Comparison of ENCODE assay signal across 8 mouse cellular contexts in the genomic region with DNA sequence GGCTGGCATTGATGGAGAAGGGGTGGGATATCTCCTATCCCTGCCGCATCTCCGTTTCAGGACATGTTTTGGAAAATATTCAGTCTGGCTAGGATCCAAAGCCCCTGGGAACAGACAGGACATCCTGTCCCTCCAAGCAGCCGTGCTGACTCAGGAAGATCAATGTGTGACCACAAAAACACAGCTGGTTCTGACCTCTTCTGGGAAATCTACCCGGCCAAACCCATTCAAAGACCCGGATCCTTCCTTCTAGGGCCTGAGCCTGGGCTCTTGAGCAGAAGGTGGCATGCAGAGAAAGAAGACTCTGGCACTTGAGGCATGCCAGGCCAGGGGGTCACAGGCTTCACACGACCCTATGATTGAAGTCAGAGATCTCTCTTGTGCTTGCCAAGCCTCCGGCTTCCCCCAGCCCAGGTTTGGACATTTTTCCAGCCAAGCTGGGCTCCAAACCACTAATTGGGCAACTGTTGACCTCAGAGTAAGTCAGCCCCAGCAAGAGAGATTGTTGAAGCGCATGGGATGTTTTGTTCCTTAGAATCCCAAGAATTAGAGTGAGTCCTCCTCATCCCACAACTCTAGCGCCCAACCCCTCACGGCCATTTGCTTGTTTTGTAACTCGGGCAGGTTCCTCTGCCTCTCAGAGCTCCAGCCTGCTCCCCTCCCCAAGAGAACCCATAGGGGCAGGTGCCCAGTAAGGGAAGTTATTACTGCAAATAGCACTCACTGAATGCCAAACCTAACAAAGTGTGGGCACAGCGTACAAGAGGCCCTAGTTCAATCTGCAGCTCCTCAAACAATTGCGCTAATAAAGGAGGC. TPM values are rescaled to one million over a fixed set of nuclear protein-coding genes. Genes with fewer than 3 reads are reported as not detected.
DNase-seq lines count a peak whose midpoint lies in the region; ATAC-seq and TF ChIP-seq lines count a peak whose summit lies in the region.

No protein-coding gene starts in this region.

- WGBS in hindbrain, embryonic 13.5 days = 75% methylated on average over 13 of the region's 13 CpGs
- 79% methylated on average over 13 of the region's 13 CpGs for WGBS in hindbrain, embryonic 12.5 days
- WGBS in liver, postnatal 0 days (ENCODE audit: insufficient replicate concordance) = 38% methylated on average over 13 of the region's 13 CpGs
- 81% methylated on average over 13 of the region's 13 CpGs for WGBS in forebrain, embryonic 15.5 days

- intact Hi-C loops in heart, postnatal 10 days (cut with DNase I) = loop anchor here (10.0 kb wide), 1 partner anchor 141 kb away; no protein-coding TSS in a partner anchor

- H3K4me1 ChIP-seq in hindbrain, embryonic 13.5 days (replicated peaks) = peaks cover 4% of the 10 kb centered on the region; the same call in 1 of the 2 replicates
- no peaks in the 10 kb centered on the region for H3K4me1 ChIP-seq in hindbrain, embryonic 12.5 days
- H3K4me1 ChIP-seq in brown adipose tissue, adult 24 weeks (ENCODE audit: control insufficient read depth, insufficient read depth, insufficient read length, low read length) = peaks cover 15% of the 10 kb centered on the region
- H3K4me1 ChIP-seq in liver, postnatal 0 days (ENCODE audit: insufficient read depth) = peaks cover 34% of the 10 kb centered on the region
- no peaks in the 10 kb centered on the region for H3K4me1 ChIP-seq in forebrain, embryonic 15.5 days

- H3K36me3 ChIP-seq in hindbrain, embryonic 13.5 days = no peaks in the 10 kb centered on the region
- no peaks in the 10 kb centered on the region for H3K36me3 ChIP-seq in hindbrain, embryonic 12.5 days
- no peaks in the 10 kb centered on the region for H3K36me3 ChIP-seq in liver, postnatal 0 days (replicated peaks; ENCODE audit: insufficient read depth, low read length)
- no peaks in the 10 kb centered on the region for H3K36me3 ChIP-seq in forebrain, embryonic 15.5 days

- H3K4me3 ChIP-seq in hindbrain, embryonic 13.5 days = no peak overlapping the region
- H3K4me3 ChIP-seq in hindbrain, embryonic 12.5 days = no peak overlapping the region
- no peak overlapping the region for H3K4me3 ChIP-seq in brown adipose tissue, adult 24 weeks (ENCODE audit: insufficient read depth, low read depth, low read length)
- no peak overlapping the region for H3K4me3 ChIP-seq in liver, postnatal 0 days (ENCODE audit: low read depth, low read length)
- H3K4me3 ChIP-seq in forebrain, embryonic 15.5 days = no peak overlapping the region

- no peak for TF ChIP-seq CTCF in liver, postnatal 0 days (IDR thresholded peaks at IDR 0.05; ENCODE audit: low read depth)

- TF ChIP-seq EP300 in liver, postnatal 0 days (IDR thresholded peaks at IDR 0.05; ENCODE audit: low read depth) = peak; percentile 98

- DNase-seq in heart, postnatal 10 days = peak; percentile 78 to 80
- DNase-seq in liver, postnatal 0 days = peak; percentile 78
- DNase-seq in thymus, adult 18-20 months = no peak
- no peak for DNase-seq in urinary bladder, adult 18-20 months (ENCODE audit: low spot score in 2 of 2)

- no peaks in the 10 kb centered on the region for H3K9me3 ChIP-seq in hindbrain, embryonic 13.5 days
- H3K9me3 ChIP-seq in hindbrain, embryonic 12.5 days (replicated peaks) = no peaks in the 10 kb centered on the region
- H3K9me3 ChIP-seq in liver, postnatal 0 days (ENCODE audit: low read length) = no peaks in the 10 kb centered on the region
- H3K9me3 ChIP-seq in forebrain, embryonic 15.5 days = no peaks in the 10 kb centered on the region

- H3K27ac ChIP-seq in hindbrain, embryonic 13.5 days = peak overlapping the region; percentile 18; the same call in 1 of the 2 replicates
- H3K27ac ChIP-seq in hindbrain, embryonic 12.5 days = no peak overlapping the region
- peak overlapping the region; percentile 99 for H3K27ac ChIP-seq in brown adipose tissue, adult 24 weeks (replicated peaks; ENCODE audit: low read depth, low read length)
- H3K27ac ChIP-seq in liver, postnatal 0 days (ENCODE audit: low read depth) = peak overlapping the region; percentile 95
- H3K27ac ChIP-seq in forebrain, embryonic 15.5 days (replicated peaks) = no peak overlapping the region

- H3K9ac ChIP-seq in hindbrain, embryonic 13.5 days = no peak overlapping the region
- no peak overlapping the region for H3K9ac ChIP-seq in hindbrain, embryonic 12.5 days
- H3K9ac ChIP-seq in liver, postnatal 0 days (replicated peaks) = peak overlapping the region; percentile 6; the same call in 1 of the 2 replicates
- no peak overlapping the region for H3K9ac ChIP-seq in forebrain, embryonic 15.5 days (replicated peaks)

- no peak for ATAC-seq in hindbrain, embryonic 13.5 days (ENCODE audit: low FRiP score)
- ATAC-seq in hindbrain, embryonic 12.5 days (ENCODE audit: low FRiP score) = no peak
- peak; percentile 82 for ATAC-seq in liver, postnatal 0 days
- ATAC-seq in forebrain, embryonic 15.5 days (replicated peaks) = no peak

- no peak overlapping the region for H3K4me2 ChIP-seq in hindbrain, embryonic 13.5 days
- no peak overlapping the region for H3K4me2 ChIP-seq in hindbrain, embryonic 12.5 days (replicated peaks)
- H3K4me2 ChIP-seq in liver, postnatal 0 days (ENCODE audit: low read depth, low read length) = no peak overlapping the region
- no peak overlapping the region for H3K4me2 ChIP-seq in forebrain, embryonic 15.5 days (replicated peaks)

- H3K27me3 ChIP-seq in hindbrain, embryonic 13.5 days = peaks cover 4% of the 10 kb centered on the region; the same call in 1 of the 2 replicates
- H3K27me3 ChIP-seq in hindbrain, embryonic 12.5 days = no peaks in the 10 kb centered on the region; the same call in 1 of the 2 replicates
- no peaks in the 10 kb centered on the region for H3K27me3 ChIP-seq in liver, postnatal 0 days (ENCODE audit: insufficient read depth, low read length)
- H3K27me3 ChIP-seq in forebrain, embryonic 15.5 days = no peaks in the 10 kb centered on the region

RNA-seq across cellular contexts. Expression of a gene that starts 5.8 kb away (rescaled TPM):
- polyA plus RNA-seq in hindbrain, embryonic 13.5 days (2015; fragmentation: Nextera tagmentation; extraction: Ambion mirVana) = 42.0 and 48.1 TPM in 2 replicates
- polyA plus RNA-seq in hindbrain, embryonic 12.5 days (2016; fragmentation: Nextera tagmentation; extraction: Ambion mirVana) = 51.5 and 52.0 TPM in 2 replicates
- polyA plus RNA-seq in brown adipose tissue, adult 24 weeks (2012; ENCODE audit: insufficient read depth, insufficient read length, missing spikeins) = 4.8 and 5.8 TPM in 2 replicates
- total RNA-seq in heart, postnatal 10 days (2021) = 10 to 100 TPM; 13.6 to 14.2 TPM
- 6.7 and 9.5 TPM in 2 replicates for polyA plus RNA-seq in liver, postnatal 0 days (2015; fragmentation: Nextera tagmentation; extraction: Ambion mirVana)
- polyA plus RNA-seq in forebrain, embryonic 15.5 days (2015; fragmentation: Nextera tagmentation; extraction: Ambion mirVana) = 43.3 and 44.4 TPM in 2 replicates

RNA-seq across cellular contexts. Expression of a gene that starts 48.7 kb away (rescaled TPM):
- polyA plus RNA-seq in hindbrain, embryonic 13.5 days (2015; fragmentation: Nextera tagmentation; extraction: Ambion mirVana) = 37.5 and 38.7 TPM in 2 replicates
- 36.2 and 38.4 TPM in 2 replicates for polyA plus RNA-seq in hindbrain, embryonic 12.5 days (2016; fragmentation: Nextera tagmentation; extraction: Ambion mirVana)
- polyA plus RNA-seq in brown adipose tissue, adult 24 weeks (2012; ENCODE audit: insufficient read depth, insufficient read length, missing spikeins) = 113 and 134 TPM in 2 replicates
- 100 to 1,000 TPM; 327 to 358 TPM for total RNA-seq in heart, postnatal 10 days (2021)
- 79.9 and 92.7 TPM in 2 replicates for polyA plus RNA-seq in liver, postnatal 0 days (2015; fragmentation: Nextera tagmentation; extraction: Ambion mirVana)
- polyA plus RNA-seq in forebrain, embryonic 15.5 days (2015; fragmentation: Nextera tagmentation; extraction: Ambion mirVana) = 27.9 and 28.8 TPM in 2 replicates

Comparison
In these comparisons a context has a peak if more than half of its experiments do, and no peak if none do; other contexts are left out.
1. H3K27ac ChIP-seq: peak in hindbrain, embryonic 13.5 days (single experiment), brown adipose tissue, adult 24 weeks (single experiment) and liver, postnatal 0 days (single experiment); none in hindbrain, embryonic 12.5 days (single experiment) and forebrain, embryonic 15.5 days (single experiment).
2. DNase-seq: peak in heart, postnatal 10 days (2 of 2) and liver, postnatal 0 days (single experiment); none in thymus, adult 18-20 months (0 of 2) and urinary bladder, adult 18-20 months (0 of 2).